ENCODE assay signal across 8 mouse cellular contexts in genomic region chr12:16800259-16800958, GRCm38 (mm10). TPM values are rescaled to one million over a fixed set of nuclear protein-coding genes. Genes with fewer than 3 reads are reported as not detected.
A peak's percentile ranks its signal among the peaks of the same experiment; 100 is the strongest.
DNase-seq lines count a peak whose midpoint lies in the region; ATAC-seq and TF ChIP-seq lines count a peak whose summit lies in the region.

Gene Greb1, minus strand, starts transcription at chr12:16800886.

- H3K4me1 ChIP-seq in heart, embryonic 10.5 days: peaks cover 27% of the 10 kb centered on the region
- H3K4me1 ChIP-seq in embryonic facial prominence, embryonic 12.5 days: peaks cover 21% of the 10 kb centered on the region
- peaks cover 5% of the 10 kb centered on the region; the same call in 1 of the 2 replicates for H3K4me1 ChIP-seq in hindbrain, postnatal 0 days (ENCODE audit: insufficient read depth, low read length)
- 0 out of 2 replicates have a peak, but pooled peaks cover 8% of the 10 kb centered on the region for H3K4me1 ChIP-seq in midbrain, embryonic 14.5 days (ENCODE audit: control insufficient read depth, insufficient read depth, low read length)

- ATAC-seq in embryonic facial prominence, embryonic 12.5 days (ENCODE audit: insufficient number of reproducible peaks, insufficient read depth, low FRiP score, low TSS enrichment): peak; percentile 62; the same call in 1 of the 2 replicates
- peak; percentile 83 for ATAC-seq in hindbrain, postnatal 0 days
- ATAC-seq in midbrain, embryonic 14.5 days (ENCODE audit: low FRiP score, low TSS enrichment): peak; percentile 75

- no peak for TF ChIP-seq CTCF in hindbrain, postnatal 0 days (IDR thresholded peaks at IDR 0.05; ENCODE audit: low read depth)

- peak within 1 kb of the TSS; percentile 86 for H3K4me3 ChIP-seq in heart, embryonic 10.5 days
- H3K4me3 ChIP-seq in embryonic facial prominence, embryonic 12.5 days: peak within 1 kb of the TSS; percentile 54
- H3K4me3 ChIP-seq in hindbrain, postnatal 0 days (ENCODE audit: low read length): peak within 1 kb of the TSS; percentile 52
- H3K4me3 ChIP-seq in midbrain, embryonic 14.5 days (replicated peaks; ENCODE audit: low read depth, low read length): peak within 1 kb of the TSS; percentile 57

- DNase-seq in heart, embryonic 10.5 days (ENCODE audit: low spot score): peak; percentile 83
- DNase-seq in heart, postnatal 25 days (ENCODE audit: low spot score): no peak
- DNase-seq in Muller cell, postnatal 12 days (ENCODE audit: inconsistent ontology term): peak; percentile 70
- DNase-seq in hindbrain, postnatal 0 days (ENCODE audit: low spot score): peak; percentile 47
- DNase-seq in midbrain, embryonic 14.5 days: peak; percentile 75
- DNase-seq in left cerebral cortex, postnatal 25 days (ENCODE audit: low spot score in 2 of 2): no peak
- no peak for DNase-seq in gastrocnemius, adult 18-20 months (ENCODE audit: low spot score)

- 0 out of 2 replicates have a peak, but pooled peaks cover 3% of the 10 kb centered on the region for H3K27me3 ChIP-seq in heart, embryonic 10.5 days (ENCODE audit: insufficient read depth, poor library complexity, severe bottlenecking)
- H3K27me3 ChIP-seq in embryonic facial prominence, embryonic 12.5 days: no peaks in the 10 kb centered on the region
- H3K27me3 ChIP-seq in hindbrain, postnatal 0 days (ENCODE audit: insufficient read depth, low read length): no peaks in the 10 kb centered on the region
- peaks cover 3% of the 10 kb centered on the region; the same call in 1 of the 2 replicates for H3K27me3 ChIP-seq in midbrain, embryonic 14.5 days (ENCODE audit: control insufficient read depth, insufficient read depth, low read length)

- H3K36me3 ChIP-seq in heart, embryonic 10.5 days: no peaks in the 10 kb centered on the region
- H3K36me3 ChIP-seq in embryonic facial prominence, embryonic 12.5 days: no peaks in the 10 kb centered on the region
- H3K36me3 ChIP-seq in hindbrain, postnatal 0 days (ENCODE audit: insufficient read depth, low read length): no peaks in the 10 kb centered on the region
- H3K36me3 ChIP-seq in midbrain, embryonic 14.5 days (ENCODE audit: control insufficient read depth, insufficient read depth, low read length): no peaks in the 10 kb centered on the region

- WGBS in heart, embryonic 10.5 days: under 1% methylated on average over 51 of the region's 53 CpGs
- WGBS in embryonic facial prominence, embryonic 12.5 days: 0% methylated on average over 52 of the region's 53 CpGs
- under 1% methylated on average over 44 of the region's 53 CpGs for WGBS in hindbrain, postnatal 0 days
- under 1% methylated on average over 49 of the region's 53 CpGs for WGBS in midbrain, embryonic 14.5 days

- H3K9me3 ChIP-seq in heart, embryonic 10.5 days: no peaks in the 10 kb centered on the region
- H3K9me3 ChIP-seq in embryonic facial prominence, embryonic 12.5 days: no peaks in the 10 kb centered on the region
- no peaks in the 10 kb centered on the region for H3K9me3 ChIP-seq in hindbrain, postnatal 0 days (ENCODE audit: low read length)
- no peaks in the 10 kb centered on the region for H3K9me3 ChIP-seq in midbrain, embryonic 14.5 days (ENCODE audit: control insufficient read depth, low read length)

- H3K27ac ChIP-seq in heart, embryonic 10.5 days: peak within 1 kb of the TSS; percentile 89
- no peak within 1 kb of the TSS for H3K27ac ChIP-seq in embryonic facial prominence, embryonic 12.5 days
- H3K27ac ChIP-seq in hindbrain, postnatal 0 days: no peak within 1 kb of the TSS
- 0 out of 2 replicates have a peak within 1 kb of the TSS, but pooled peaks have one; percentile 14 for H3K27ac ChIP-seq in midbrain, embryonic 14.5 days (replicated peaks; ENCODE audit: low read depth, low read length)

- peak within 1 kb of the TSS; percentile 89 for H3K4me2 ChIP-seq in embryonic facial prominence, embryonic 12.5 days (replicated peaks)
- H3K4me2 ChIP-seq in hindbrain, postnatal 0 days (ENCODE audit: low read depth, low read length): peak within 1 kb of the TSS; percentile 95
- H3K4me2 ChIP-seq in midbrain, embryonic 14.5 days (ENCODE audit: low read length): peak within 1 kb of the TSS; percentile 95

- peak within 1 kb of the TSS; percentile 73 for H3K9ac ChIP-seq in embryonic facial prominence, embryonic 12.5 days
- peak within 1 kb of the TSS; percentile 50 for H3K9ac ChIP-seq in hindbrain, postnatal 0 days (replicated peaks; ENCODE audit: low read length)
- peak within 1 kb of the TSS; percentile 75 for H3K9ac ChIP-seq in midbrain, embryonic 14.5 days (replicated peaks; ENCODE audit: low read length)

- intact Hi-C loops in heart, postnatal 25 days (cut with DNase I): loop anchor here (5.0 kb wide), 1 partner anchor 233 kb away; no protein-coding TSS in a partner anchor
- intact Hi-C loops in left cerebral cortex, postnatal 25 days (cut with DNase I): no loop called here

RNA-seq across cellular contexts. Expression of gene Greb1, which starts in this region (rescaled TPM):
- 5.5 TPM in 2 replicates for polyA plus RNA-seq in heart, embryonic 10.5 days (2016; fragmentation: Nextera tagmentation; extraction: Ambion mirVana)
- under 1 TPM; 0.31 TPM for total RNA-seq in heart, postnatal 25 days (2021)
- polyA plus RNA-seq in embryonic facial prominence, embryonic 12.5 days (2016; fragmentation: Nextera tagmentation; extraction: Ambion mirVana): 5.6 and 6.0 TPM in 2 replicates
- total RNA-seq in hindbrain, postnatal 0 days (2014; rRNA removed): 0.86 and 2.1 TPM in 2 replicates
- polyA plus RNA-seq in hindbrain, postnatal 0 days (2015; fragmentation: Nextera tagmentation; extraction: Ambion mirVana): 0.32 and 0.33 TPM in 2 replicates
- 1.6 and 2.5 TPM in 2 replicates for polyA plus RNA-seq in midbrain, embryonic 14.5 days (2014; fragmentation: Nextera tagmentation; extraction: Ambion mirVana)
- 1 to 10 TPM in 1 of 2 experiments, under 1 TPM in 1; 0.71 to 1.3 TPM for total RNA-seq in left cerebral cortex, postnatal 25 days (2021)
- total RNA-seq in gastrocnemius, adult 18-20 months (2021): 1 to 10 TPM in 1 of 2 experiments, under 1 TPM in 1; 0.43 to 3.9 TPM

Comparison
In these comparisons a context has a peak if more than half of its experiments do, and no peak if none do; other contexts are left out.
1. DNase-seq: peak in heart, embryonic 10.5 days (single experiment), Muller cell, postnatal 12 days (single experiment), hindbrain, postnatal 0 days (single experiment) and midbrain, embryonic 14.5 days (single experiment); none in heart, postnatal 25 days (single experiment), left cerebral cortex, postnatal 25 days (0 of 2) and gastrocnemius, adult 18-20 months (single experiment).
2. H3K27ac ChIP-seq: peak in heart, embryonic 10.5 days (single experiment) and midbrain, embryonic 14.5 days (single experiment); none in embryonic facial prominence, embryonic 12.5 days (single experiment) and hindbrain, postnatal 0 days (single experiment).
3. Peak in every context shown above with its lines, with median percentiles within 50 percentile points of each other: H3K4me3 ChIP-seq, ATAC-seq, H3K4me2 ChIP-seq and H3K9ac ChIP-seq.